Mouse (Mus musculus): ENCODE results near the gene Fgfr2.

Gene Fgfr2

GRCm38 (mm10) chr7:130980130-130980529, 2143.0 kb downstream of the Fgfr2 start:
- no peak for DNase-seq (ENCODE audit: low spot score)

- no peak for DNase-seq (ENCODE audit: low spot score)
Observed at GRCm38 (mm10) chr7:130978545-130978944, 2144.6 kb downstream of the Fgfr2 start.

GRCm38 (mm10) chr7:130977794-130978521, 2145.2 kb downstream of the Fgfr2 start:
- DNase-seq (ENCODE audit: low spot score) = peak; percentile 52

GRCm38 (mm10) chr7:130976305-130976935, 2146.7 kb downstream of the Fgfr2 start:
- DNase-seq (ENCODE audit: low spot score) = no peak

GRCm38 (mm10) chr7:130972767-130973166, 2150.4 kb downstream of the Fgfr2 start:
- no peak for DNase-seq (ENCODE audit: low spot score)

- DNase-seq (ENCODE audit: low spot score) = no peak
Observed at GRCm38 (mm10) chr7:130969507-130969906, 2153.6 kb downstream of the Fgfr2 start.

GRCm38 (mm10) chr7:130969076-130969475, 2154.1 kb downstream of the Fgfr2 start:
- DNase-seq (ENCODE audit: low spot score) = no peak

- DNase-seq (ENCODE audit: low spot score) = no peak
Observed at GRCm38 (mm10) chr7:130968537-130968936, 2154.6 kb downstream of the Fgfr2 start.

GRCm38 (mm10) chr7:130967901-130968300, 2155.2 kb downstream of the Fgfr2 start:
- DNase-seq (ENCODE audit: low spot score) = no peak

GRCm38 (mm10) chr7:130966876-130967275, 2156.3 kb downstream of the Fgfr2 start:
- DNase-seq (ENCODE audit: low spot score) = no peak

- no peak for DNase-seq (ENCODE audit: low spot score)
Observed at GRCm38 (mm10) chr7:130966451-130966850, 2156.7 kb downstream of the Fgfr2 start.

GRCm38 (mm10) chr7:130965909-130966365, 2157.2 kb downstream of the Fgfr2 start:
- no peak for DNase-seq (ENCODE audit: low spot score)

- DNase-seq (ENCODE audit: low spot score) = no peak
Observed at GRCm38 (mm10) chr7:130965396-130965795, 2157.8 kb downstream of the Fgfr2 start.

GRCm38 (mm10) chr7:130964686-130965085, 2158.5 kb downstream of the Fgfr2 start:
- peak; percentile 62 for DNase-seq (ENCODE audit: low spot score)

GRCm38 (mm10) chr7:130961429-130961828, 2161.7 kb downstream of the Fgfr2 start:
- DNase-seq (ENCODE audit: low spot score) = no peak

- DNase-seq (ENCODE audit: low spot score) = no peak
Observed at GRCm38 (mm10) chr7:130959868-130960267, 2163.3 kb downstream of the Fgfr2 start.

GRCm38 (mm10) chr7:130958551-130958950, 2164.6 kb downstream of the Fgfr2 start:
- DNase-seq (ENCODE audit: low spot score) = no peak

GRCm38 (mm10) chr7:130954177-130954601, 2169.0 kb downstream of the Fgfr2 start:
- DNase-seq (ENCODE audit: low spot score) = no peak

GRCm38 (mm10) chr7:130953376-130953775, 2169.8 kb downstream of the Fgfr2 start:
- no peak for DNase-seq (ENCODE audit: low spot score)

GRCm38 (mm10) chr7:130951004-130951403, 2172.1 kb downstream of the Fgfr2 start:
- DNase-seq (ENCODE audit: low spot score) = no peak

GRCm38 (mm10) chr7:130950482-130950881, 2172.7 kb downstream of the Fgfr2 start:
- DNase-seq (ENCODE audit: low spot score) = no peak

- no peak for DNase-seq (ENCODE audit: low spot score)
Observed at GRCm38 (mm10) chr7:130949331-130949751, 2173.8 kb downstream of the Fgfr2 start.

- DNase-seq (ENCODE audit: low spot score) = no peak
Observed at GRCm38 (mm10) chr7:130948563-130949208, 2174.5 kb downstream of the Fgfr2 start.
